Mouse (Mus musculus): ENCODE data around the gene Dbr1. TPM values are rescaled to one million over a fixed set of nuclear protein-coding genes. Genes with fewer than 3 reads are reported as not detected.

Gene Dbr1
- polyA plus RNA-seq, 1 experiment from 2014 or later, result 31.1 TPM

- DNase-seq (ENCODE audit: low spot score) (no peak), ATAC-seq (ENCODE audit: insufficient read depth, low FRiP score, low TSS enrichment) (no peak)
- Histone ChIP-seq H3K27ac (ENCODE audit: low read depth, low read length) (no peak overlapping the region), H3K4me2 (ENCODE audit: low read depth) (no peak overlapping the region), H3K4me3 (ENCODE audit: low read depth, low read length) (no peak overlapping the region), H3K9ac (ENCODE audit: low read length) (no peak overlapping the region), H3K27me3 (ENCODE audit: control insufficient read depth, insufficient read depth, low read length) (no peaks in the 10 kb centered on the region), H3K36me3 (ENCODE audit: control insufficient read depth, insufficient read depth, low read length) (no peaks in the 10 kb centered on the region), H3K9me3 (ENCODE audit: control insufficient read depth, low read length) (no peaks in the 10 kb centered on the region), H3K4me1 (ENCODE audit: control insufficient read depth, insufficient read depth, low read length) (no peaks in the 10 kb centered on the region)
- WGBS, result 81% methylated on average over 6 of the region's 6 CpGs
These were observed 48.5 kb downstream of the Dbr1 start for GRCm38 (mm10) chr9:99624117-99624516.

GRCm38 (mm10) chr9:99628581-99628980 is 53.0 kb downstream of the Dbr1 start:
- Histone ChIP-seq H3K27me3 (ENCODE audit: control insufficient read depth, insufficient read depth, low read length) (no peaks in the 10 kb centered on the region), H3K27ac (ENCODE audit: low read depth, low read length) (no peak overlapping the region), H3K4me1 (ENCODE audit: control insufficient read depth, insufficient read depth, low read length) (peaks cover 12% of the 10 kb centered on the region), H3K9ac (ENCODE audit: low read length) (no peak overlapping the region), H3K4me2 (ENCODE audit: low read depth) (peak overlapping the region; percentile 44; the same call in 1 of the 2 replicates), H3K9me3 (ENCODE audit: control insufficient read depth, low read length) (no peaks in the 10 kb centered on the region), H3K4me3 (ENCODE audit: low read depth, low read length) (no peak overlapping the region), H3K36me3 (ENCODE audit: control insufficient read depth, insufficient read depth, low read length) (no peaks in the 10 kb centered on the region)
- DNase-seq (ENCODE audit: low spot score) (no peak), ATAC-seq (ENCODE audit: insufficient read depth, low FRiP score, low TSS enrichment) (no peak)
- 68% methylated on average over 4 of the region's 4 CpGs for WGBS

- Histone ChIP-seq H3K9ac (ENCODE audit: low read length) (peak within 1 kb of the TSS; percentile 80), H3K9me3 (ENCODE audit: control insufficient read depth, low read length) (no peaks in the 10 kb centered on the region), H3K4me3 (ENCODE audit: low read depth, low read length) (peak within 1 kb of the TSS; percentile 47), H3K27ac (ENCODE audit: low read depth, low read length) (peak within 1 kb of the TSS; percentile 45), H3K27me3 (ENCODE audit: control insufficient read depth, insufficient read depth, low read length) (no peaks in the 10 kb centered on the region), H3K4me1 (ENCODE audit: control insufficient read depth, insufficient read depth, low read length) (peaks cover 12% of the 10 kb centered on the region), H3K36me3 (ENCODE audit: control insufficient read depth, insufficient read depth, low read length) (no peaks in the 10 kb centered on the region), H3K4me2 (ENCODE audit: low read depth) (peak within 1 kb of the TSS; percentile 44)
- WGBS, result under 1% methylated on average over 44 of the region's 44 CpGs
- DNase-seq (ENCODE audit: low spot score) (peak; percentile 84), ATAC-seq (ENCODE audit: insufficient read depth, low FRiP score, low TSS enrichment) (peak; percentile 92)
These were observed 53.8 kb downstream of the Dbr1 start, which contains the start of gene Dzip1l for GRCm38 (mm10) chr9:99629281-99630011. Gene Dzip1l, plus strand, starts transcription at chr9:99629496.

GRCm38 (mm10) chr9:99630071-99630470 is 54.5 kb downstream of the Dbr1 start:
- no peak for DNase-seq (ENCODE audit: low spot score)
- Histone ChIP-seq H3K4me1 (ENCODE audit: control insufficient read depth, insufficient read depth, low read length) (peaks cover 12% of the 10 kb centered on the region), H3K9me3 (ENCODE audit: control insufficient read depth, low read length) (no peaks in the 10 kb centered on the region), H3K27ac (ENCODE audit: low read depth, low read length) (peak overlapping the region; percentile 45), H3K9ac (ENCODE audit: low read length) (peak overlapping the region; percentile 80), H3K36me3 (ENCODE audit: control insufficient read depth, insufficient read depth, low read length) (no peaks in the 10 kb centered on the region), H3K27me3 (ENCODE audit: control insufficient read depth, insufficient read depth, low read length) (no peaks in the 10 kb centered on the region), H3K4me2 (ENCODE audit: low read depth) (peak overlapping the region; percentile 44), H3K4me3 (ENCODE audit: low read depth, low read length) (peak overlapping the region; percentile 47)
- ATAC-seq (ENCODE audit: insufficient read depth, low FRiP score, low TSS enrichment), result peak; percentile 40
- 0% methylated on average over 11 of the region's 11 CpGs for WGBS

- no peak for ATAC-seq (ENCODE audit: insufficient read depth, low FRiP score, low TSS enrichment)
- no peak overlapping the region for H3K27ac ChIP-seq (ENCODE audit: low read depth, low read length)
- peak overlapping the region; percentile 47 for H3K4me3 ChIP-seq (ENCODE audit: low read depth, low read length)
- no peak overlapping the region for H3K9ac ChIP-seq (ENCODE audit: low read length)
- no peaks in the 10 kb centered on the region for H3K27me3 ChIP-seq (ENCODE audit: control insufficient read depth, insufficient read depth, low read length)
- peak overlapping the region; percentile 44 for H3K4me2 ChIP-seq (ENCODE audit: low read depth)
- 56% methylated on average over 9 of the region's 9 CpGs for WGBS
- H3K36me3 ChIP-seq (ENCODE audit: control insufficient read depth, insufficient read depth, low read length), result no peaks in the 10 kb centered on the region; the same call in 1 of the 2 replicates
- no peaks in the 10 kb centered on the region for H3K9me3 ChIP-seq (ENCODE audit: control insufficient read depth, low read length)
- DNase-seq (ENCODE audit: low spot score), result no peak
- peaks cover 12% of the 10 kb centered on the region for H3K4me1 ChIP-seq (ENCODE audit: control insufficient read depth, insufficient read depth, low read length)
These were observed 55.0 kb downstream of the Dbr1 start for GRCm38 (mm10) chr9:99630528-99631125.

- ATAC-seq (ENCODE audit: insufficient read depth, low FRiP score, low TSS enrichment) (no peak), DNase-seq (ENCODE audit: low spot score) (peak; percentile 32)
- peaks cover 12% of the 10 kb centered on the region for H3K4me1 ChIP-seq (ENCODE audit: control insufficient read depth, insufficient read depth, low read length)
- H3K4me2 ChIP-seq (ENCODE audit: low read depth), result peak overlapping the region; percentile 19; the same call in 1 of the 2 replicates
- 41% methylated on average over 2 of the region's 2 CpGs for WGBS
- H3K9ac ChIP-seq (ENCODE audit: low read length), result no peak overlapping the region
- H3K36me3 ChIP-seq (ENCODE audit: control insufficient read depth, insufficient read depth, low read length), result no peaks in the 10 kb centered on the region; the same call in 1 of the 2 replicates
- no peaks in the 10 kb centered on the region for H3K9me3 ChIP-seq (ENCODE audit: control insufficient read depth, low read length)
- no peak overlapping the region for H3K4me3 ChIP-seq (ENCODE audit: low read depth, low read length)
- H3K27ac ChIP-seq (ENCODE audit: low read depth, low read length), result no peak overlapping the region
- no peaks in the 10 kb centered on the region for H3K27me3 ChIP-seq (ENCODE audit: control insufficient read depth, insufficient read depth, low read length)
These were observed 56.2 kb downstream of the Dbr1 start for GRCm38 (mm10) chr9:99631781-99632180.

GRCm38 (mm10) chr9:99632264-99632663 is 56.7 kb downstream of the Dbr1 start:
- Histone ChIP-seq H3K9me3 (ENCODE audit: control insufficient read depth, low read length) (no peaks in the 10 kb centered on the region), H3K27ac (ENCODE audit: low read depth, low read length) (no peak overlapping the region), H3K27me3 (ENCODE audit: control insufficient read depth, insufficient read depth, low read length) (no peaks in the 10 kb centered on the region), H3K4me3 (ENCODE audit: low read depth, low read length) (no peak overlapping the region), H3K4me2 (ENCODE audit: low read depth) (peak overlapping the region; percentile 15; the same call in 1 of the 2 replicates), H3K36me3 (ENCODE audit: control insufficient read depth, insufficient read depth, low read length) (peaks cover under 1% of the 10 kb centered on the region), H3K4me1 (ENCODE audit: control insufficient read depth, insufficient read depth, low read length) (peaks cover 12% of the 10 kb centered on the region), H3K9ac (ENCODE audit: low read length) (no peak overlapping the region)
- no peak for ATAC-seq (ENCODE audit: insufficient read depth, low FRiP score, low TSS enrichment)
- WGBS, result 57% methylated on average over 8 of the region's 8 CpGs
- DNase-seq (ENCODE audit: low spot score), result peak; percentile 45

All from neural tube, embryonic 11.5 days (tissue).